Comparison of ENCODE assay signal across 23 mouse cellular contexts in the genomic region with DNA sequence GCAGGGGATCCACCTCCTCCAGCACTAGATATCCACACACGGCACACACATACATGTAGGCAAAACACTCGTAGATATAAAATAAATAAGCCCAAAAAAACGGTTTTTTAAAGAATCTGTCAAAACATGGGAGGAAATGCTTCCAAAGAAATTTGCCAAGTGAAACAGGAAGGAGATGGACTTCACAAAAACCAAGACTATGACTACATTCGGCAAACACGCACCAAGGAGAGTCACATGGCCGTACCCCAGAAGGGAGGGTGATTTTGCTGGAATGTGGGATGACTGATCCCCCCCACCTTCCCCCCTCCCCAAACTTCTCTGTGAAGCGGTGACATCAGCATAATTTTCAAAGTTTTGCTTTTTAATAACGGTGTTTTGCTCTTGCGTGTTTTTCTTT. TPM values are rescaled to one million over a fixed set of nuclear protein-coding genes. Genes with fewer than 3 reads are reported as not detected.
A peak's percentile ranks its signal among the peaks of the same experiment; 100 is the strongest.
DNase-seq lines count a peak whose midpoint lies in the region; ATAC-seq and TF ChIP-seq lines count a peak whose summit lies in the region.
"Had no signal": no experiment of that assay in that cellular context is flagged by ENCODE, and none has a peak within 500 bp of the region (broad histone marks: within the 10 kb centered on the region; RNA-seq: fewer than 3 reads in every experiment).

No protein-coding gene starts in this region.

- peaks cover 11% of the 10 kb centered on the region for H3K4me1 ChIP-seq in heart, adult 2 months (ENCODE audit: control insufficient read depth, insufficient read depth, low read length)
- H3K4me1 ChIP-seq in heart, embryonic 12.5 days (replicated peaks), result peaks cover 11% of the 10 kb centered on the region
- H3K4me1 ChIP-seq: embryonic facial prominence, embryonic 12.5 days; forebrain, embryonic 13.5 days; hindbrain, embryonic 15.5 days; midbrain, embryonic 13.5 days; neural tube, embryonic 12.5 days had no signal

- POLR2A ChIA-PET in Patski (lab: Charles Lee), result interaction anchor here (0.6 to 0.8 kb wide), 5 partner anchors 13 to 577 kb away, joined by 3 to 4 read pairs (median 3); no protein-coding TSS in a partner anchor

- TF ChIP-seq EP300 in heart, adult 2 months (IDR thresholded peaks at IDR 0.05; ENCODE audit: insufficient read depth, low read depth, low read length), result no peak

- H3K79me2 ChIP-seq in heart, adult 2 months (replicated peaks; ENCODE audit: control insufficient read depth, insufficient read depth, low read length), result no peaks in the 10 kb centered on the region

- 0 out of 2 replicates have a peak, but pooled peaks cover 8% of the 10 kb centered on the region for H3K9me3 ChIP-seq in heart, embryonic 12.5 days (replicated peaks)
- H3K9me3 ChIP-seq: embryonic facial prominence, embryonic 12.5 days; forebrain, embryonic 13.5 days; hindbrain, embryonic 15.5 days; limb, embryonic 13.5 days; liver, embryonic 12.5 days; midbrain, embryonic 13.5 days; neural tube, embryonic 12.5 days had no signal

- H3K4me3 ChIP-seq in heart, adult 2 months, result no peak overlapping the region
- H3K4me3 ChIP-seq in heart, embryonic 12.5 days, result no peak overlapping the region
- H3K4me3 ChIP-seq: embryonic facial prominence, embryonic 12.5 days; forebrain, embryonic 13.5 days; hindbrain, embryonic 15.5 days; limb, embryonic 13.5 days; liver, embryonic 12.5 days; midbrain, embryonic 13.5 days; neural tube, embryonic 12.5 days had no signal

- TF ChIP-seq CTCF in heart, adult 2 months (IDR thresholded peaks at IDR 0.05), result no peak
- no peak for TF ChIP-seq CTCF in Patski (IDR thresholded peaks at IDR 0.05)

- no peak for TF ChIP-seq POLR2A in heart, adult 2 months (IDR thresholded peaks at IDR 0.05; ENCODE audit: insufficient read depth, low read depth, low read length)

- CTCF ChIA-PET in Patski (lab: Charles Lee), result no interaction called here

- in situ Hi-C loops in Patski (cut with MboI; ENCODE audit: low pct_unique_long_range_greater_than_20kb), result loop anchor here (25.0 kb wide), 1 partner anchor 292 kb away; no protein-coding TSS in a partner anchor

- intact Hi-C loops in heart, adult 2 months (cut with DNase I), result no loop called here

- WGBS in heart, adult 2 months, result 42% methylated on average over 9 of the region's 9 CpGs
- WGBS in heart, embryonic 12.5 days, result 71% methylated on average over 9 of the region's 9 CpGs

- no peak overlapping the region for H3K4me2 ChIP-seq in heart, embryonic 12.5 days
- H3K4me2 ChIP-seq: embryonic facial prominence, embryonic 12.5 days; forebrain, embryonic 13.5 days; hindbrain, embryonic 15.5 days; limb, embryonic 13.5 days; liver, embryonic 12.5 days; midbrain, embryonic 13.5 days; neural tube, embryonic 12.5 days had no signal

- no peak for ATAC-seq in heart, embryonic 12.5 days (ENCODE audit: insufficient number of reproducible peaks, low FRiP score)
- ATAC-seq in Patski, result no peak
- ATAC-seq: forebrain, embryonic 13.5 days; liver, embryonic 12.5 days; midbrain, embryonic 13.5 days had no signal

- no peak for DNase-seq in heart, adult 2 months
- peak; percentile 33 for DNase-seq in kidney, postnatal 14 days
- no peak for DNase-seq in kidney, postnatal 10 days
- peak; percentile 28 for DNase-seq in Patski (ENCODE audit: low read depth, low spot score)
- no peak for DNase-seq in adrenal gland, postnatal 25 days
- DNase-seq in natural killer cell, adult 2 months (ENCODE audit: low spot score in 2 of 2), result no peak
- DNase-seq: cerebellum, adult 11-12 months; cerebellum, postnatal 10 days; gastrocnemius, postnatal 10 days; kidney, adult 8-10 months; layer of hippocampus, adult 9-11 months; lung, adult 18-20 months; right cerebral cortex, postnatal 14 days; spleen, adult 18-20 months; thymus, postnatal 14 days had no signal

- no peak overlapping the region for H3K9ac ChIP-seq in heart, adult 2 months (ENCODE audit: low read depth, low read length)
- no peak overlapping the region for H3K9ac ChIP-seq in heart, embryonic 12.5 days
- H3K9ac ChIP-seq: embryonic facial prominence, embryonic 12.5 days; forebrain, embryonic 13.5 days; hindbrain, embryonic 15.5 days; limb, embryonic 13.5 days; liver, embryonic 12.5 days; midbrain, embryonic 13.5 days; neural tube, embryonic 12.5 days had no signal

- H3K27me3 ChIP-seq in heart, adult 2 months (ENCODE audit: control insufficient read depth, insufficient read depth, low read length), result no peaks in the 10 kb centered on the region
- H3K27me3 ChIP-seq in heart, embryonic 12.5 days (replicated peaks), result no peaks in the 10 kb centered on the region
- H3K27me3 ChIP-seq in Patski, result no peaks in the 10 kb centered on the region
- H3K27me3 ChIP-seq: embryonic facial prominence, embryonic 12.5 days; forebrain, embryonic 13.5 days; hindbrain, embryonic 15.5 days; limb, embryonic 13.5 days; midbrain, embryonic 13.5 days; neural tube, embryonic 12.5 days had no signal

- peaks cover 2% of the 10 kb centered on the region; the same call in 1 of the 2 replicates for H3K36me3 ChIP-seq in heart, adult 2 months (ENCODE audit: control insufficient read depth, insufficient read depth, low read length)
- no peaks in the 10 kb centered on the region for H3K36me3 ChIP-seq in heart, embryonic 12.5 days
- H3K36me3 ChIP-seq: embryonic facial prominence, embryonic 12.5 days; hindbrain, embryonic 15.5 days; limb, embryonic 13.5 days; liver, embryonic 12.5 days; midbrain, embryonic 13.5 days; neural tube, embryonic 12.5 days had no signal

- peak overlapping the region; percentile 31; the same call in 1 of the 2 replicates for H3K27ac ChIP-seq in heart, adult 2 months
- H3K27ac ChIP-seq in heart, embryonic 12.5 days (ENCODE audit: poor library complexity, severe bottlenecking), result no peak overlapping the region
- H3K27ac ChIP-seq: embryonic facial prominence, embryonic 12.5 days; forebrain, embryonic 13.5 days; hindbrain, embryonic 15.5 days; limb, embryonic 13.5 days; liver, embryonic 12.5 days; midbrain, embryonic 13.5 days; neural tube, embryonic 12.5 days had no signal

RNA-seq across cellular contexts. Expression of gene Smurf2, which starts 33.6 kb away (rescaled TPM):
- 10 to 100 TPM; 39.9 to 41.0 TPM for total RNA-seq in heart, adult 2 months (2021)
- 9.5 and 14.9 TPM in 2 replicates for polyA plus RNA-seq in heart, adult 2 months (2012; rRNA removed)
- polyA plus RNA-seq in heart, embryonic 12.5 days (2016; fragmentation: Nextera tagmentation; extraction: Ambion mirVana), result 12.0 and 12.2 TPM in 2 replicates
- polyA plus RNA-seq in Patski (2021), result 38.0 TPM
- total RNA-seq in adrenal gland, postnatal 25 days (2021), result 35.3 and 40.8 TPM in 2 replicates

RNA-seq across cellular contexts. Expression of gene Kpna2, which starts 45.2 kb away (rescaled TPM):
- 10 to 100 TPM; 61.1 to 62.9 TPM for total RNA-seq in heart, adult 2 months (2021)
- polyA plus RNA-seq in heart, adult 2 months (2012; rRNA removed), result 19.5 and 35.7 TPM in 2 replicates
- 301 and 321 TPM in 2 replicates for polyA plus RNA-seq in heart, embryonic 12.5 days (2016; fragmentation: Nextera tagmentation; extraction: Ambion mirVana)
- polyA plus RNA-seq in Patski (2021), result 33.7 TPM
- total RNA-seq in adrenal gland, postnatal 25 days (2021), result 34.7 and 36.0 TPM in 2 replicates

Comparison
In these comparisons a context has a peak if more than half of its experiments do, and no peak if none do; other contexts are left out.
1. DNase-seq: peak in kidney, postnatal 14 days (single experiment) and Patski (single experiment); none in heart, adult 2 months (0 of 2), kidney, postnatal 10 days (single experiment), adrenal gland, postnatal 25 days (single experiment) and natural killer cell, adult 2 months (0 of 2).